Mouse (Mus musculus) erythroblast, adult 5-6 weeks (primary cell): ENCODE measurements around the gene Tnfrsf13b. TPM values are rescaled to one million over a fixed set of nuclear protein-coding genes. Genes with fewer than 3 reads are reported as not detected.
A peak's percentile ranks its signal among the peaks of the same experiment; 100 is the strongest.
"Not testable (repeated sequence)": the region's sequence is repeated elsewhere in the genome, so short reads cannot be mapped to it uniquely, and the experiment has no call there.

Experiments used
- ATAC-seq: replicated peaks from 2 replicates; pipeline ENCODE4 v1.8.0; 2016; ENCODE audit warnings: moderate number of reproducible peaks, mild to moderate bottlenecking, moderate TSS enrichment, inconsistent platforms; ENCODE audit not compliant: poor library complexity, low FRiP score, severe bottlenecking
- total RNA-seq, 2 experiments: library from RNA; stranded (forward) in 1 of 2; stranded (reverse) in 1 of 2; fragments of 150-400 nt in 1 of 2; fragments of 200-764, 138-1000 nt in 1 of 2; gene quantifications; 2 replicates each; pipeline versions ENCODE4 v1.2.3 to v1.2.4; 2015 to 2017; ENCODE audit warnings: low replicate concordance in 2 of 2

Tnfrsf13b gene
- total RNA-seq, 2 experiments from 2014 or later = 10.2 to 18.9 TPM

- ATAC-seq = no peak
Measured at GRCm38 (mm10) chr11:61163341-61163740, 36.8 kb downstream of the Tnfrsf13b start.

GRCm38 (mm10) chr11:61164366-61164765 lies 37.8 kb downstream of the Tnfrsf13b start:
- ATAC-seq = no peak

- ATAC-seq = no peak
Measured at GRCm38 (mm10) chr11:61164881-61165280, 38.3 kb downstream of the Tnfrsf13b start.

GRCm38 (mm10) chr11:61170184-61170583 lies 43.6 kb downstream of the Tnfrsf13b start:
- ATAC-seq = no peak

GRCm38 (mm10) chr11:61173477-61173876 lies 46.9 kb downstream of the Tnfrsf13b start:
- not testable (repeated sequence) for ATAC-seq

- no peak for ATAC-seq
Measured at GRCm38 (mm10) chr11:61174291-61174820, 47.8 kb downstream of the Tnfrsf13b start.

- ATAC-seq = peak; percentile 97
Measured at GRCm38 (mm10) chr11:61174821-61175658, 48.5 kb downstream of the Tnfrsf13b start, which contains the start of gene Usp22. Gene Usp22, minus strand, starts transcription at chr11:61175055.

GRCm38 (mm10) chr11:61175778-61176177 lies 49.2 kb downstream of the Tnfrsf13b start:
- no peak for ATAC-seq

GRCm38 (mm10) chr11:61176321-61176720 lies 49.8 kb downstream of the Tnfrsf13b start:
- ATAC-seq = no peak

GRCm38 (mm10) chr11:61180361-61180760 lies 53.8 kb downstream of the Tnfrsf13b start:
- no peak for ATAC-seq

- ATAC-seq = no peak
Measured at GRCm38 (mm10) chr11:61181624-61182023, 55.1 kb downstream of the Tnfrsf13b start.

GRCm38 (mm10) chr11:61183820-61184219 lies 57.3 kb downstream of the Tnfrsf13b start:
- ATAC-seq = no peak; the same call in 1 of the 2 replicates

- ATAC-seq = no peak
Measured at GRCm38 (mm10) chr11:61190776-61191175, 64.2 kb downstream of the Tnfrsf13b start.

GRCm38 (mm10) chr11:61192123-61192522 lies 65.6 kb downstream of the Tnfrsf13b start:
- ATAC-seq = not testable (repeated sequence)

- no peak for ATAC-seq
Measured at GRCm38 (mm10) chr11:61192779-61193178, 66.2 kb downstream of the Tnfrsf13b start.

- ATAC-seq = peak; percentile 78
Measured at GRCm38 (mm10) chr11:61193392-61193791, 66.8 kb downstream of the Tnfrsf13b start.

- ATAC-seq = no peak
Measured at GRCm38 (mm10) chr11:61196616-61197353, 70.2 kb downstream of the Tnfrsf13b start.

GRCm38 (mm10) chr11:61197935-61198334 lies 71.4 kb downstream of the Tnfrsf13b start:
- no peak for ATAC-seq
